Mouse (Mus musculus) hindbrain, embryonic 15.5 days (tissue): ENCODE data around the gene Gsk3b. TPM values are rescaled to one million over a fixed set of nuclear protein-coding genes. Genes with fewer than 3 reads are reported as not detected.

Experiments
- ATAC-seq: fragments of 200-750 bp; cut with Nextera tagmentation; 2 replicates; pipeline ENCODE4 v1.8.0; 2017; ENCODE audit warnings: low read depth, moderate number of reproducible peaks, moderate TSS enrichment; ENCODE audit not compliant: low FRiP score
- H3K27ac ChIP-seq: fragments of 300-500 bp; sonication (generic); replicated peaks from 2 replicates; pipeline ENCODE4 v1.5.1; 2015; ENCODE audit warnings: mild to moderate bottlenecking, inconsistent platforms
- H3K27me3 ChIP-seq: fragments of 300-500 bp; sonication (generic); 2 replicates; pipeline ENCODE4 v1.6.1; 2015; ENCODE audit warnings: control low read depth, inconsistent platforms
- H3K36me3 ChIP-seq: fragments of 300-500 bp; sonication (generic); 2 replicates; pipeline ENCODE4 v1.6.1; 2015; ENCODE audit warnings: control low read depth, inconsistent platforms
- H3K4me1 ChIP-seq: fragments of 300-500 bp; sonication (generic); replicated peaks from 2 replicates; pipeline ENCODE4 v1.6.1; 2015; ENCODE audit warnings: control low read depth, inconsistent platforms
- H3K4me2 ChIP-seq: fragments of 300-500 bp; sonication (generic); 2 replicates; pipeline ENCODE4 v1.6.1; 2015; ENCODE audit warnings: moderate library complexity, mild to moderate bottlenecking, inconsistent platforms
- H3K4me3 ChIP-seq: fragments of 300-500 bp; sonication (generic); 2 replicates; pipeline ENCODE4 v1.5.1; 2015; ENCODE audit warnings: mild to moderate bottlenecking, inconsistent platforms
- H3K9ac ChIP-seq: fragments of 300-500 bp; sonication (generic); 2 replicates; pipeline ENCODE4 v1.6.1; 2015; ENCODE audit warnings: inconsistent platforms
- H3K9me3 ChIP-seq: fragments of 300-500 bp; sonication (generic); 2 replicates; pipeline ENCODE4 v1.6.1; 2016; ENCODE audit warnings: control low read depth, inconsistent platforms
- WGBS: fragments of 180-500 bp; shearing (Covaris S2); methylation state at CpG from one replicate; pipeline ENCODE4 v1.1.7; 2015; 5-methylcytosine and 5-hydroxymethylcytosine counted together
- polyA plus RNA-seq: library from polyadenylated mRNA; unstranded; fragments of >200 nt; fragmentation: Nextera tagmentation; extraction: Ambion mirVana; gene quantifications from 2 replicates; pipeline ENCODE4 v1.2.1, GENCODE M21; 2015

Gsk3b gene
- polyA plus RNA-seq, 1 experiment from 2014 or later, result 146 TPM

DNA sequence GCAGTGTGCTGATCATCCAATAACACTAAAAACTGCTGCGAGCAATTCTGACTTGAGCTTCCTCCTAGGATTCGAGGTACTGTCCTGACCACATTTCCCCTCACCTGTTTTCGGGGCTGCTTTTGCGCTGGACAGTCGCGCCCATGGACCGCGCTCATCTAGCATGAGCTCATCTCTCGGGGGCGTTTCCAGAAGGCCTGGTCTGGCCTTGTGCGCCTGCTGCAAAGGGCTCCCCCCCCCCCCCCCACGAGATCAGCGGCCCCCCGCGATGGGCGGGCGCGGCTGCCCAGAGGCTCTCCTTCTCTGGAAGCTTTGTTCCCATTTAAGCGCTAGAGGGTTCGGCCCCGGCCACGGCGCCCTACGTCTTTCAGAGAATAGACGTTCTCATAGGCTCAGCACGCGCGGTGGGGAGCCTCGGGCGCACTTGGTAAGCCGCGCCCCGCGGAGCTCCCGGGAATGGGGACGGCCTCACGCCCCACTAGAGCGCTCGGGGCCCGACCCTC is 624 bp upstream of the Gsk3b start:
- H3K27ac ChIP-seq, result peak overlapping the region; percentile 100
- peak overlapping the region; percentile 66 for H3K4me2 ChIP-seq
- peak; percentile 2 for ATAC-seq
- 0% methylated on average over 36 of the region's 40 CpGs for WGBS
- H3K9me3 ChIP-seq, result no peaks in the 10 kb centered on the region
- no peaks in the 10 kb centered on the region for H3K36me3 ChIP-seq
- peaks cover 18% of the 10 kb centered on the region for H3K4me1 ChIP-seq
- peak overlapping the region; percentile 97 for H3K4me3 ChIP-seq
- no peaks in the 10 kb centered on the region for H3K27me3 ChIP-seq
- peak overlapping the region; percentile 95 for H3K9ac ChIP-seq

DNA sequence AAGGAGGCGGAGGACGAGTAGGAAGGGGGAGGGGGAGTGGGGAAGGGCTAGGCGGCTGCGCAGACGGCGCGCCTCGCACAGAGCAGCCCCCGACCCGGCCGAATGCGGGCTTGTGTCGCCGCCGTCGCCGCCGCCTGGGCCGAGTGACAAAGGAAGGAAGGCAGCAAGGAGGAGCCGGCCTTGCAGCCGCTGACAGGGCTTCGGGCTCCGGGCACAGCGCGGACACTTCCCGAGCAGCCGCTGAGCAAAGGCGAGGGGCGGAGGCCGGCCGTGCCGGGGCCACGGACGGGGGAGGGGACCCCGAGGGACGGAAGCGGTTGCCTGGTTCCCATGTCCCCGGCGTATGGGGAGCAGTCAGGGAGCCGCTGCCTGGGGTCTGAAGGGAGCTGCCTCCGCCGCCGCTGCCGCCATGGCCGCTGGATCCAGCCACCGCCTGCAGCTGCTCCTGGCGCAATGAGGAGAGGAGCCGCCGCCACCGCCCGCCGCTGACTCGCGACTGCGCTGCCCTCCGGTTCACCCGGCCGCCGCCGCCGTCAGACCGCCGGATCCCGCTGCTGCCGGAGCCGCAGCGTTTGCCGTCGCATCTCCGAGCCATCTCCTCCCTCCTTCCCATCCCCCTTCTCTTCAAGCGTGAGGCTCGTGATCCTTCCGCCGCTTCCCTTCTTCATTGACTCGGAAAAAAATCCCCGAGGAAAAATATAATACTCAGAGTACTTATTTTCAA is 808 bp downstream of the Gsk3b start:
- Histone ChIP-seq H3K9ac (peak overlapping the region; percentile 95), H3K4me3 (peak overlapping the region; percentile 97), H3K4me1 (peaks cover 32% of the 10 kb centered on the region), H3K27ac (peak overlapping the region; percentile 100), H3K36me3 (no peaks in the 10 kb centered on the region), H3K27me3 (no peaks in the 10 kb centered on the region), H3K9me3 (no peaks in the 10 kb centered on the region), H3K4me2 (peak overlapping the region; percentile 92)
- ATAC-seq, result no peak; the same call in 1 of the 2 replicates
- WGBS, result under 1% methylated on average over 66 of the region's 76 CpGs

DNA sequence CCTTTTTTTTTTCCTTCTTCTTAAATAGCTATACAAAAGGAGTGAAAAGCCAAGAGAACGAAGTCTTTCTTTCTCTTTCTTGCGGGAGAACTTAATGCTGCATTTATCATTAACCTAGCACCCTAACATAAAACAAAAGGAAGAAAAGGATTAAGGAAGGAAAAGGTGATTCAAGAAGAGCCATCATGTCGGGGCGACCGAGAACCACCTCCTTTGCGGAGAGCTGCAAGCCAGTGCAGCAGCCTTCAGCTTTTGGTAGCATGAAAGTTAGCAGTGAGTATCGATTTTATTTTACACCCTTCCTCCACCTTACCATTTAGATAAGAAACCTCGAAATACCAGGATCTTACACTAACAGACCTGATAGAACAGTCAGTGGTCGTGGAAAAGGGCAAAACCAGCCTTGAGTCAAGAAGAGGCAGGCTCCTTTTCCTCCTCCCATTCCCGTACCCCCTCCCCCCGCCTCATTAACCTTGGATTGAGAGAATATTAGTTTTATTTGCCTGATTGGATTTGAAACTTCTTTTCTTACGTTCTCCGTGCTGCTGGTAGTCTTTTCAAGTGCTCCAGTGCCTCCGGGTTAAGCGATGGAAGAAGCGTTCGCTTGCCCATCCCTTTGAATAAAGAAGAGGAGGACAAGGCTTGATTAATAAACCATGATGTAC is 1.7 kb downstream of the Gsk3b start:
- WGBS, result under 1% methylated on average over 17 of the region's 17 CpGs
- H3K36me3 ChIP-seq, result no peaks in the 10 kb centered on the region
- H3K27me3 ChIP-seq, result no peaks in the 10 kb centered on the region
- H3K9me3 ChIP-seq, result no peaks in the 10 kb centered on the region
- peak overlapping the region; percentile 95 for H3K9ac ChIP-seq
- no peak for ATAC-seq
- peak overlapping the region; percentile 100 for H3K27ac ChIP-seq
- peak overlapping the region; percentile 92 for H3K4me2 ChIP-seq
- H3K4me3 ChIP-seq, result peak overlapping the region; percentile 97
- peaks cover 41% of the 10 kb centered on the region for H3K4me1 ChIP-seq

DNA sequence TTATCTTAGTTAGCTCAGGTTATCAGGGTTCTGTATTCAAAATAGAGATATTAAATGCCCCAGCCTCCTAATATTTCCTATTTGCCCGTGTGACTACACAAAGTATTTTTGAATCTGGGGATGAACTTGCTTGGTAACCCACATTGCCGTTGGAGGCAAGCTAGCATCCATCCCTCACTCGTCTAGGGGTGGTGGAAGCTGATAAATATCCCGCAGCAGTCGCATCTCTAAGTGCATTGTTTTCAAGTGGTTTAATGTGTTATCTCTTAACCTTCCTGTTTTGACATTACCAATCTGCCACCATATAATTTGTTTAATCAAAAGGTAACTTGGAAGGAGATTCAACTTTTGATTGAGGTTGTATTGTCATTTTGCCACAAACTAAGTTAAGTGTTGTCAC is 2.2 kb downstream of the Gsk3b start:
- peak overlapping the region; percentile 95 for H3K9ac ChIP-seq
- H3K36me3 ChIP-seq, result no peaks in the 10 kb centered on the region
- no peaks in the 10 kb centered on the region for H3K9me3 ChIP-seq
- no peaks in the 10 kb centered on the region for H3K27me3 ChIP-seq
- peak overlapping the region; percentile 97 for H3K4me3 ChIP-seq
- 0% methylated on average over 5 of the region's 5 CpGs for WGBS
- peaks cover 46% of the 10 kb centered on the region for H3K4me1 ChIP-seq
- H3K4me2 ChIP-seq, result peak overlapping the region; percentile 92
- no peak for ATAC-seq
- peak overlapping the region; percentile 100 for H3K27ac ChIP-seq

DNA sequence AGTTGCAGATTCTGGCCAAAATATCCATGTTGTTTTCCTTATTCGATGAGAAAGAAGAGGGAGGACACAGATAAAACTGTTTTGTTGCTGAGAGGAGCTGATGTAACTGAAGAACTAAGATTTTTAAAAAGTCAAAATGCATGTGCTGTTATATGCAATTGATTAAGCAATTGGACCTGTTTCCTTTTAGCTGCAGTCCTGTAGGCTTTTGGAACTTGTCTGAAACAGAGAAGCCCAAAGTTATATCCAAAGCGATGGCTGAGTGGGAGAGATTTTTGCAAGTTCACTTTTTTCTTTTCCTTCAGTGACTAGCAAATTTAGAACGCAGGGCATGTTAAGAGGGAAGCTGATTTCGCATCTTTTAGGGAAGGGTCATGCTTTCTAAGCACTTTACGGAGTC is 2.9 kb downstream of the Gsk3b start:
- H3K4me3 ChIP-seq, result peak overlapping the region; percentile 97
- no peaks in the 10 kb centered on the region for H3K27me3 ChIP-seq
- H3K36me3 ChIP-seq, result no peaks in the 10 kb centered on the region
- ATAC-seq, result no peak
- H3K9ac ChIP-seq, result peak overlapping the region; percentile 95
- peak overlapping the region; percentile 92 for H3K4me2 ChIP-seq
- H3K4me1 ChIP-seq, result peaks cover 46% of the 10 kb centered on the region
- no peaks in the 10 kb centered on the region for H3K9me3 ChIP-seq
- 5% methylated on average over 5 of the region's 5 CpGs for WGBS
- peak overlapping the region; percentile 8; the same call in 1 of the 2 replicates for H3K27ac ChIP-seq

DNA sequence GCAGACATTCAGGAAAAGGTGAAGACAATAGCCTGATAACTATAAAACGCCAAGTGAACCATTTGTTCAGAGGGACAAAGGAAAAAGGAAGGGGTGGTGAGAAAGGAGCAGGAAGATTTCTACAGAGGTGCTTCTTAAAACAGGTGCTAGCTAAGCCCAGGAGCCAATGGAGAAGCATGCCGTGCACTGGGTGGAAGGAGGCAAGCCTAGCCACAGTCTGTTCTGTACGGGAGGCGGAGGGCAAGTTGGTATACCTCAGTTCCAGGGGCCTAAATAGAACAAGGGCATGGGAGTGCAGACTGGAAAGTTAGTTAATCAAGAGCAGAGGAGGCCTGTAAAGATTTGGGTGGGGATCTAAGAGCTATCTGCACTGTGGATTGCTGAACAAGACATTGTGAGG is 3.8 kb downstream of the Gsk3b start:
- no peak for ATAC-seq
- Histone ChIP-seq H3K4me2 (peak overlapping the region; percentile 92), H3K36me3 (no peaks in the 10 kb centered on the region), H3K9ac (peak overlapping the region; percentile 51), H3K27ac (peak overlapping the region; percentile 13; the same call in 1 of the 2 replicates), H3K4me3 (peak overlapping the region; percentile 97), H3K27me3 (no peaks in the 10 kb centered on the region), H3K4me1 (peaks cover 47% of the 10 kb centered on the region), H3K9me3 (no peaks in the 10 kb centered on the region)
- 1% methylated on average over 4 of the region's 4 CpGs for WGBS

DNA sequence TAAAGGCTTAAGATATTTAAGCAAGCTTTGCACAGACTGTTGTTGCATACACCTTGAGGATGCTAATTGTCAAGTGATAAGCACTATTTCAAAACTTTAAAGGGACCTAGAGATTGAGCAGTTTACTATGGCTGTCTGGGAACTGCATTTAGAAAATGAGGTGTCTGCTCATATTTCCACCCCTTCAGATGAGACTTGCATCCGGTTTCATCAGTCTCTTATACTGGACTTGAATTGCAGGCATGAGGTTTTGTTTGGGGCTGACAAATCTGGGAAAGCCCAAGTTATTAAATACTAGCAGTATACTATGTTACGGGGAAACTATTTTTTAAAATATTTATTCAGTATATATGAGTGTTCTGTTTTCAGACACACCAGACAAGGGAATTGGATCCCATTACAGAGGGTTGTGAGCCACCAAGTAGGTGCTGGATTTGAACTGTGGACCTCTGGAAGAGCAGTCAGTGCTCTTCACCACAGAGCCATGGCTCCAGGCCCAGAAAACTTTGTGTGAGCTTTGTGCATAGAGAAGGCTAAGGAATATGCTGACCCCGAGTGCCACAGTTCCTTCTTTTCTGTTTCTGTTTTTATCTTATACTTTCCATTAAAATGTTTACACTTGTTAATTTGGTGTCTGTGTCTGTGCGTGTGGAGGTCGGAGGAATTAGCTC is 6.5 kb downstream of the Gsk3b start:
- Histone ChIP-seq H3K4me1 (peaks cover 62% of the 10 kb centered on the region), H3K9ac (no peak overlapping the region)
- 64% methylated on average over 5 of the region's 5 CpGs for WGBS

DNA sequence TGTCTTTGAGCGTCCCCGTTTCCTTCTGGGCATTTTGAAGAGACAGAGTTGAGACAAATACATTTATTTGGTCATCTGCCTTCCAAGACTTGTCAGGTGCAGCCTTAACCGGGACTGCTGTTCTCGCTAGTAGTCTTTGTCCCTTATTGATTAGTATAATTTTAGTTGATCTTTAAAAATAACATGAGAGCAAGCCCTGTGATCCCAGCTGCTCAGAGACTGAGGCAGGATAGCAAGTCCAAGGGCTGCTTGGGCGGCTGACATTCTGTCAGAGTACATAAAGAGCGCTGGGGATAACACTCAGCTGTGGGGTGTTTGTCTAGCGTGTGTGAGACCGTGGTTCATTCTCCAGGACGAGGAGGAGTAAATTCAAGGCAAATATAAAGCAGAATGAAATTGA is 8.7 kb downstream of the Gsk3b start:
- no peak for ATAC-seq
- no peaks in the 10 kb centered on the region for H3K9me3 ChIP-seq
- H3K36me3 ChIP-seq, result peaks cover 3% of the 10 kb centered on the region; the same call in 1 of the 2 replicates
- no peak overlapping the region for H3K27ac ChIP-seq
- no peak overlapping the region for H3K9ac ChIP-seq
- peak overlapping the region; percentile 41 for H3K4me2 ChIP-seq
- WGBS, result 65% methylated on average over 9 of the region's 9 CpGs
- H3K4me1 ChIP-seq, result peaks cover 62% of the 10 kb centered on the region
- H3K4me3 ChIP-seq, result 0 out of 2 replicates have a peak overlapping the region, but pooled peaks have one; percentile 4
- no peaks in the 10 kb centered on the region for H3K27me3 ChIP-seq

More for the DNA sequence above, 6.5 kb downstream of the Gsk3b start:
- H3K9me3 ChIP-seq, result no peaks in the 10 kb centered on the region
- peak overlapping the region; percentile 92 for H3K4me2 ChIP-seq
- no peak for ATAC-seq
- H3K36me3 ChIP-seq, result peaks cover 2% of the 10 kb centered on the region; the same call in 1 of the 2 replicates
- no peak overlapping the region for H3K27ac ChIP-seq
- peak overlapping the region; percentile 97 for H3K4me3 ChIP-seq
- H3K27me3 ChIP-seq, result no peaks in the 10 kb centered on the region

DNA sequence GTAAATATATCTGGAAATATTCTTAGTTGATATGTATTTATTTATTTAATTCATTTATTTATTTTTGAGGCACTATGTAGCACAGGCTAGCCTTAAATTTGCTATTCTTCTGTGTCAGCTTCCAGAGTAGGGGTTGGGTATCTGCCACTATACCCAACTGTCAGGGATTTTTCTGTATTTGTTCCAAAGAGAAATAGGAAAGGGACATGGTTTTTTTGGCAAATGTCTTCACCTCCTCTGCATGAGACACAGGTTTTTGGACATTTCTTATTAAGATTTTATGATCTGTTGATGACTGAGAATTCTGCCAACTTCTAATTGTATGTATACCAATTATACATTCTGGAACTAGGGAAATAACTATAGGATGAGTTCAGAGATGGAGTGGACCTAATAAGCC is 10.5 kb downstream of the Gsk3b start:
- ATAC-seq, result no peak
- no peak overlapping the region for H3K4me3 ChIP-seq
- H3K4me1 ChIP-seq, result peaks cover 46% of the 10 kb centered on the region
- no peak overlapping the region for H3K27ac ChIP-seq
- no peaks in the 10 kb centered on the region for H3K9me3 ChIP-seq
- no peaks in the 10 kb centered on the region for H3K27me3 ChIP-seq
- H3K4me2 ChIP-seq, result no peak overlapping the region
- no peak overlapping the region for H3K9ac ChIP-seq
- H3K36me3 ChIP-seq, result peaks cover 3% of the 10 kb centered on the region; the same call in 1 of the 2 replicates

DNA sequence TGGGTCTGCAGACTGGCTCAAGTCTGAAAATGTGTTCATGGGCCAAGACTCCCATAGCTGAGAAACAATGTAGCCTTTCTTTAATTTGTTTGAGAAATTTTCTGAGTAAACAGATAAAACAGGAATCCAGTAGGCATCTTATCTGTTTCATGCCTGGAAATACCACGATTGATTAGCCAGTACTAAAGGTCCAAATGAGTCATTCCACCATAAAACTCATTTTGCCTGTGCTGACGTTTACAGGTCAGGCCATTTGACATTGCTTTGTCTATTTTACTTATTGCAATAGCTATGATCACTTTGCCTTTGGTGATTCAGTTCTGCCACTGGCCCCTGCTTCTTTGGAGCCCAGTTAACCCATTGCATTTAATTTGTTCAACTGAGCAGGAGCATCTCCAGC is 11.8 kb downstream of the Gsk3b start:
- peaks cover 3% of the 10 kb centered on the region; the same call in 1 of the 2 replicates for H3K36me3 ChIP-seq
- H3K4me2 ChIP-seq, result no peak overlapping the region
- H3K9ac ChIP-seq, result no peak overlapping the region
- H3K27ac ChIP-seq, result no peak overlapping the region
- peaks cover 41% of the 10 kb centered on the region for H3K4me1 ChIP-seq
- no peaks in the 10 kb centered on the region for H3K27me3 ChIP-seq
- ATAC-seq, result no peak
- H3K4me3 ChIP-seq, result no peak overlapping the region
- H3K9me3 ChIP-seq, result no peaks in the 10 kb centered on the region
- WGBS, result 79% methylated on average over 2 of the region's 2 CpGs

DNA sequence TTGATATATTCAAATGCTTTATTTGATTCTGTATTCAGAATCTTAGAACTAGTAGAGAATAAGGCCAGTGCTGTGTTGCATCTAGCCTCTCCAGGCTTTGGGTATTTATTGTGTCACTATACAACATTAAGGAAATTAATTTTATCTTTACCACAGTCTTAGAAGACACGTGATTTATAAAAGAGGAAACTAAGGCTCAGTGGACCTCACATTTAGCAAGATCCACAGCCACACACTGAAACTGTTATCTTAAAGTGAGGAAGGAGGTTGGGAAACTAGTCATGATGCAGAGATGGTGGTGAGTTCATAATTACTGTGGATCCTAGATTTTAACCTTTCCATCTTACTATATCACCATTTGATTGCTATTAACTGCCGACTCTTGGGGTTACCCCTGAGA is 16.7 kb downstream of the Gsk3b start:
- H3K4me1 ChIP-seq, result peaks cover 25% of the 10 kb centered on the region
- H3K9ac ChIP-seq, result no peak overlapping the region
- H3K4me2 ChIP-seq, result no peak overlapping the region
- H3K27me3 ChIP-seq, result no peaks in the 10 kb centered on the region
- H3K9me3 ChIP-seq, result no peaks in the 10 kb centered on the region
- no peak overlapping the region for H3K27ac ChIP-seq
- ATAC-seq, result no peak
- H3K4me3 ChIP-seq, result no peak overlapping the region
- 67% methylated on average over 2 of the region's 2 CpGs for WGBS
- no peaks in the 10 kb centered on the region for H3K36me3 ChIP-seq

DNA sequence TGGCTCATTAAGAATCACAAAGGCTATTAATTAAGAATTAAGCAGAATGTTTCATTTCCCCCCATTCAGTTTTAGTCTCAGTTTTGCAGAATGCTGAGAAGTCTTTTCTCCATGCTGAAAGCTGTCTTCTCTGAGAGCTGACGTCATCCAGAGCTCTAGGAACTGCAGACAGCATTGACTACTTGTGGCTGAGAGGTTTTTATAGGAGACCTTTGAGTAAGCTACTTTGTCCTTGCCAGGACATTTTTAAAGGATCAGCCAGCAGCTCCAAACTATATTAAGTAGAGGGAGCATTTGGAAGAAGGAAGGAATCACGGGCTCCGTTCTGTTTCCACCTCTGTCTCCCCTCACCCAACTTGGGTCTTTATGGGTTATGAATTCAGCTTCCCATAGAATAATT is 17.7 kb downstream of the Gsk3b start:
- no peak for ATAC-seq
- no peaks in the 10 kb centered on the region for H3K36me3 ChIP-seq
- H3K27me3 ChIP-seq, result no peaks in the 10 kb centered on the region
- H3K9ac ChIP-seq, result no peak overlapping the region
- peaks cover 25% of the 10 kb centered on the region for H3K4me1 ChIP-seq
- WGBS, result 84% methylated on average over 3 of the region's 3 CpGs
- no peak overlapping the region for H3K27ac ChIP-seq
- H3K4me2 ChIP-seq, result no peak overlapping the region
- no peaks in the 10 kb centered on the region for H3K9me3 ChIP-seq
- H3K4me3 ChIP-seq, result no peak overlapping the region
